Mouse (Mus musculus): ENCODE data around the gene Sars.

DNA sequence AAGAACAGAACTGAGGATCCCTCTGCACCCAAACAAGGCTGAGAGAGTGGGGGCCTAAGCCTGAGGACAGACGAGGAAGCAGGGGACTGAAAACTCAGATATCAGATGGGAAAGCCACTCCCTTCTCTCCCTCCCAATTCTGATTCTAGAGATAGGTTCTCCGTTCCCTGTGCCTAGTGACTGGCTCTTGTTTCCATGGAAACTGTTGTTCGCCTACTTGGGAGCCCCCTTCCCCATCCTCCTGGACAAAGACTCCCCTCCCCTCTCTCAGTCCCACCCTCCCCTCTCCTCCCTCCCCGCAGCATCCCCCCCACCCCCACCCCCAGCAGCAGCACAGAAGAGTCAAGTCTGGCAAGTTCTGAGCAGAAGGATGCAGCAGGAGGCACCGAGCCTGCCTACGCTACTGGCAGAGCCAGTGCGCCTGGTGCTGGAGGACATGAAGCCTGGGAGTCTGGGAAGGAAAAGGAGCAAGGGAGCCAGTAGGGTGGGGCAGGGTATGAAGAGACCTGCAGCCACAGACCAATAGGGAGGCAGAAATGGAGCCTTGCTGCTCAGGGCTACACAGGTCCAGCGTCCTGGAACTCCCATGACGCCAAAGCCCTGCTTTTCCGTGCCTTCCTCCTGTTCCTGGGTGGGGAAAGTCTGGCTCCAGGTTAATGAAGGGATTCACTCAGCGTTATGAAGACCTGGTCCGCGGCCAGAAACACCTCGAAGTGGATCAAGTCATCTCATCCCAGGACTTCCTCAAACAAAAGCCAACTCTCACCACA, 39.3 kb downstream of the Sars start:
- no peak for TF ChIP-seq POLR2A (IDR thresholded peaks at IDR 0.05; ENCODE audit: low read depth, low read length)
- no peak for TF ChIP-seq CTCF (IDR thresholded peaks at IDR 0.05; ENCODE audit: borderline replicate concordance, insufficient read depth, low read length)
